Mouse (Mus musculus) myocyte (in vitro differentiated cells): ENCODE measurements around the gene Cdadc1. TPM values are rescaled to one million over a fixed set of nuclear protein-coding genes. Genes with fewer than 3 reads are reported as not detected.
A peak's percentile ranks its signal among the peaks of the same experiment; 100 is the strongest.

Experiments used
- H3K27me3 ChIP-seq: one replicate; pipeline ENCODE4 v1.6.1; 2011; ENCODE audit not compliant: control insufficient read depth, insufficient read depth, insufficient read length
- H3K36me3 ChIP-seq: one replicate; pipeline ENCODE4 v1.6.1; 2011; ENCODE audit not compliant: control insufficient read depth, insufficient read depth
- H3K4me2 ChIP-seq: one replicate; pipeline ENCODE4 v1.6.1; 2011; ENCODE audit warnings: low read depth, control low read depth
- H3K4me3 ChIP-seq: one replicate; pipeline ENCODE4 v1.5.1; 2011; ENCODE audit warnings: mild to moderate bottlenecking, control low read depth, moderate library complexity
- H3K79me2 ChIP-seq: one replicate; pipeline ENCODE4 v1.6.1; 2011; ENCODE audit not compliant: control insufficient read depth, insufficient read depth
- H3ac ChIP-seq: one replicate; pipeline ENCODE4 v1.6.1; 2011; ENCODE audit not compliant: control insufficient read depth, insufficient read length
- CEBPB ChIP-seq: IDR thresholded peaks from 2 replicates; pipeline ENCODE4 v1.6.1; 2011; ENCODE audit warnings: mild to moderate bottlenecking, moderate library complexity; ENCODE audit not compliant: poor library complexity, insufficient read depth, severe bottlenecking
- E2F4 ChIP-seq: IDR thresholded peaks from one replicate; pipeline ENCODE4 v1.6.1; 2011; ENCODE audit warnings: mild to moderate bottlenecking, control low read depth, moderate library complexity; ENCODE audit not compliant: insufficient read depth
- MAX ChIP-seq: IDR thresholded peaks from one replicate; pipeline ENCODE4 v1.6.1; 2011; ENCODE audit warnings: low read depth, mild to moderate bottlenecking, control low read depth
- MYOD1 ChIP-seq, 3 experiments: IDR thresholded peaks; one replicate each; pipeline ENCODE4 v1.6.1; 2011; ENCODE audit warnings: control low read depth in 2 of 3, low read depth in 2 of 3, mild to moderate bottlenecking in 2 of 3, moderate library complexity in 1 of 3; ENCODE audit not compliant: insufficient read length in 2 of 3, control insufficient read depth in 1 of 3
- MYOG ChIP-seq, 3 experiments: IDR thresholded peaks; one replicate each; pipeline ENCODE4 v1.6.1; 2011; ENCODE audit warnings: control low read depth in 2 of 3, low read depth in 2 of 3, mild to moderate bottlenecking in 2 of 3; ENCODE audit not compliant: insufficient read length in 2 of 3, control insufficient read depth in 1 of 3, insufficient read depth in 1 of 3
- POLR2A ChIP-seq: IDR thresholded peaks from one replicate; pipeline ENCODE4 v1.6.1; 2011; ENCODE audit warnings: low read depth, mild to moderate bottlenecking, control low read depth, moderate library complexity; ENCODE audit not compliant: insufficient read length
- POLR2AphosphoS2 ChIP-seq: IDR thresholded peaks from one replicate; pipeline ENCODE4 v1.6.1; 2011; ENCODE audit warnings: low read depth, control low read depth; ENCODE audit not compliant: insufficient read length
- REST ChIP-seq: IDR thresholded peaks from one replicate; pipeline ENCODE4 v1.6.1; 2011; ENCODE audit warnings: mild to moderate bottlenecking, control low read depth, moderate library complexity; ENCODE audit not compliant: insufficient read depth, insufficient read length
- SRF ChIP-seq: IDR thresholded peaks from one replicate; pipeline ENCODE4 v1.6.1; 2011; ENCODE audit warnings: low read depth; ENCODE audit not compliant: control insufficient read depth, insufficient read length
- TCF12 ChIP-seq: IDR thresholded peaks from one replicate; pipeline ENCODE4 v1.6.1; 2011; ENCODE audit warnings: mild to moderate bottlenecking, control low read depth; ENCODE audit not compliant: poor library complexity, insufficient read depth, severe bottlenecking
- TCF3 ChIP-seq: IDR thresholded peaks from one replicate; pipeline ENCODE4 v1.6.1; 2011; ENCODE audit warnings: low read depth, control low read depth; ENCODE audit not compliant: insufficient read length
- USF1 ChIP-seq: IDR thresholded peaks from one replicate; pipeline ENCODE4 v1.6.1; 2011; ENCODE audit warnings: low read depth, mild to moderate bottlenecking, control low read depth, moderate library complexity
- polyA plus RNA-seq: library from polyadenylated mRNA; unstranded; fragments of >200 nt; fragmentation: generic; extraction: Trizol; gene quantifications from one replicate; pipeline ENCODE4 v1.2.1, GENCODE M21; 2012; ENCODE audit warnings: missing spikeins

Cdadc1 gene
- polyA plus RNA-seq, 1 experiment: 10.5 TPM

DNA sequence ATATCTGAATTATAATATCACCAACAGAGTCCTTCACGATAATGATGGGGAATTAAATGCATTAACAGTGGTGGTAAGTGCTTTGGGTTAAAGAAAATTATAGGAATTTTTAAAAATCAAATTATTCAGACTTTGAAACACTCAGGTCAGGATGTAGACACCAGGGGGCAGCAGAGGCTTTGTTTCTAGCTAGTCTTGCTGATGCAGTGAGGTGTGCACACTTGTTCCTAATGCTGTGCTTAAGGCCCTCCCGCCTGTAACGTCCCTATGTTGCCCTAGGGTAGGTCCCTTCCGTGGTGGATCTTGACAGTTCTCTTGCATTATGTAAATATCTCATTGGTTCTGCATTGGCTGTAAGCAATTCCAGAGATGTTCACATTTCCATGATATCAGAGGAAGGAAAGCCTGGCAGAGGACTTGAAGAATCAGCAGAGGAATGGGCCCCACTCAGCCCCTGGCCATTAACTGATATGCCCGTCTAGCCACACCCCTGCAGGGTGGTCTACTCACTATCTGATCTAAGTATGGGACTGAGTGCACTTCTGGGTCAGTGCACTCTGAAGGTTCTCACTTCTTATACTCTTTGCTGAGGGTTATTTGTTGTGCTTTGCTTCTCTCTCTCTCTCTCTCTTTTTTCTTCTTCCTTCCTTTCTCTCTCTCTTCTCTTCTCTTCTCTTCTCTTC, 8.1 kb upstream of the Cdadc1 start:
- Histone ChIP-seq H3K27me3 (no peaks in the 10 kb centered on the region), H3ac (no peak overlapping the region), H3K36me3 (no peaks in the 10 kb centered on the region), H3K4me3 (no peak overlapping the region), H3K4me2 (no peak overlapping the region), H3K79me2 (no peaks in the 10 kb centered on the region)
- no peak for TF ChIP-seq USF1
- TF ChIP-seq POLR2A: no peak
- no peak for TF ChIP-seq MYOD1 (IDR thresholded peaks at IDR 0.05; ENCODE audit: control insufficient read depth in 1 of 3, insufficient read length in 2 of 3, low read depth in 2 of 3)
- TF ChIP-seq CEBPB: no peak
- TF ChIP-seq SRF: no peak
- no peak for TF ChIP-seq MAX
- no peak for TF ChIP-seq TCF12
- TF ChIP-seq REST: no peak
- TF ChIP-seq MYOG (IDR thresholded peaks at IDR 0.05; ENCODE audit: control insufficient read depth in 1 of 3, insufficient read depth in 1 of 3, insufficient read length in 2 of 3, low read depth in 2 of 3): no peak
- no peak for TF ChIP-seq TCF3
- TF ChIP-seq POLR2AphosphoS2: no peak
- TF ChIP-seq E2F4: no peak

GRCm38 (mm10) chr14:59604002-59604645, 6.4 kb upstream of the Cdadc1 start:
- H3K79me2 ChIP-seq: no peaks in the 10 kb centered on the region
- no peak overlapping the region for H3K4me2 ChIP-seq
- no peaks in the 10 kb centered on the region for H3K27me3 ChIP-seq
- no peak for TF ChIP-seq CEBPB
- no peaks in the 10 kb centered on the region for H3K36me3 ChIP-seq
- no peak overlapping the region for H3ac ChIP-seq
- H3K4me3 ChIP-seq: no peak overlapping the region

- H3K4me3 ChIP-seq: peak overlapping the region; percentile 96
- peak overlapping the region; percentile 68 for H3K4me2 ChIP-seq
- peaks cover 3% of the 10 kb centered on the region for H3K36me3 ChIP-seq
- TF ChIP-seq SRF (no peak), CEBPB (no peak), POLR2A (no peak), TCF12 (no peak), MYOD1 (IDR thresholded peaks at IDR 0.05; ENCODE audit: control insufficient read depth in 1 of 3, insufficient read length in 2 of 3, low read depth in 2 of 3) (no peak), USF1 (no peak), REST (no peak), MYOG (IDR thresholded peaks at IDR 0.05; ENCODE audit: control insufficient read depth in 1 of 3, insufficient read depth in 1 of 3, insufficient read length in 2 of 3, low read depth in 2 of 3) (no peak), MAX (no peak), POLR2AphosphoS2 (no peak)
- H3ac ChIP-seq: peak overlapping the region; percentile 41
- peaks cover 10% of the 10 kb centered on the region for H3K79me2 ChIP-seq
- H3K27me3 ChIP-seq: no peaks in the 10 kb centered on the region
Measured at GRCm38 (mm10) chr14:59598260-59598627, 485 bp upstream of the Cdadc1 start.

- Histone ChIP-seq H3K4me3 (no peak overlapping the region), H3K79me2 (peaks cover 10% of the 10 kb centered on the region), H3K36me3 (peaks cover 14% of the 10 kb centered on the region), H3K27me3 (no peaks in the 10 kb centered on the region), H3K4me2 (no peak overlapping the region), H3ac (no peak overlapping the region)
- TF ChIP-seq REST: no peak
- no peak for TF ChIP-seq SRF
- no peak for TF ChIP-seq MYOD1 (IDR thresholded peaks at IDR 0.05; ENCODE audit: control insufficient read depth in 1 of 3, insufficient read length in 2 of 3, low read depth in 2 of 3)
- no peak for TF ChIP-seq POLR2A
- no peak for TF ChIP-seq MAX
- TF ChIP-seq E2F4: no peak
- no peak for TF ChIP-seq POLR2AphosphoS2
- no peak for TF ChIP-seq MYOG (IDR thresholded peaks at IDR 0.05; ENCODE audit: control insufficient read depth in 1 of 3, insufficient read depth in 1 of 3, insufficient read length in 2 of 3, low read depth in 2 of 3)
- TF ChIP-seq USF1: no peak
- no peak for TF ChIP-seq TCF12
- no peak for TF ChIP-seq TCF3
- TF ChIP-seq CEBPB: no peak
Measured at GRCm38 (mm10) chr14:59594988-59595387, 2.8 kb downstream of the Cdadc1 start.

GRCm38 (mm10) chr14:59592593-59592992, 5.2 kb downstream of the Cdadc1 start:
- peaks cover 10% of the 10 kb centered on the region for H3K79me2 ChIP-seq
- peaks cover 27% of the 10 kb centered on the region for H3K36me3 ChIP-seq
- H3ac ChIP-seq: no peak overlapping the region
- no peak overlapping the region for H3K4me3 ChIP-seq
- no peak overlapping the region for H3K4me2 ChIP-seq
- no peaks in the 10 kb centered on the region for H3K27me3 ChIP-seq
- no peak for TF ChIP-seq MYOD1 (IDR thresholded peaks at IDR 0.05; ENCODE audit: control insufficient read depth in 1 of 3, insufficient read length in 2 of 3, low read depth in 2 of 3)
- no peak for TF ChIP-seq SRF
- TF ChIP-seq POLR2AphosphoS2: no peak
- TF ChIP-seq TCF12: no peak
- TF ChIP-seq CEBPB: no peak
- TF ChIP-seq USF1: no peak
- TF ChIP-seq POLR2A: no peak
- TF ChIP-seq MAX: no peak
- no peak for TF ChIP-seq MYOG (IDR thresholded peaks at IDR 0.05; ENCODE audit: control insufficient read depth in 1 of 3, insufficient read depth in 1 of 3, insufficient read length in 2 of 3, low read depth in 2 of 3)
- no peak for TF ChIP-seq E2F4
- TF ChIP-seq REST: no peak
